Mouse (Mus musculus) hindbrain, embryonic 10.5 days (tissue): ENCODE measurements at regions not wholly inside any gene's neighbourhood (a gene's known extent, or its start where the extent isn't known, plus 50 kb on each side); places are given as distances from the start of the nearest gene placed in this dataset.

Experiments used
- DNase-seq: peaks from one replicate; pipeline ENCODE4 v3.0.0-alpha.2; 2017; ENCODE audit warnings: low spot score
- H3K27ac ChIP-seq: fragments of 300-500 bp; sonication (generic); 2 replicates; pipeline ENCODE4 v1.5.1; 2016; ENCODE audit warnings: mild to moderate bottlenecking, moderate library complexity
- H3K27me3 ChIP-seq: fragments of 300-500 bp; sonication (generic); 2 replicates; pipeline ENCODE4 v1.6.1; 2016; ENCODE audit warnings: mild to moderate bottlenecking; ENCODE audit not compliant: poor library complexity, insufficient read depth, severe bottlenecking
- H3K36me3 ChIP-seq: fragments of 300-500 bp; sonication (generic); 2 replicates; pipeline ENCODE4 v1.6.1; 2016; ENCODE audit warnings: mild to moderate bottlenecking, moderate library complexity
- H3K4me1 ChIP-seq: fragments of 300-500 bp; sonication (generic); replicated peaks from 2 replicates; pipeline ENCODE4 v1.6.1; 2016; ENCODE audit warnings: mild to moderate bottlenecking
- H3K4me3 ChIP-seq: fragments of 300-500 bp; sonication (generic); 2 replicates; pipeline ENCODE4 v1.5.1; 2016; ENCODE audit warnings: mild to moderate bottlenecking, moderate library complexity
- H3K9me3 ChIP-seq: fragments of 300-500 bp; sonication (generic); 2 replicates; pipeline ENCODE4 v1.6.1; 2016; ENCODE audit warnings: mild to moderate bottlenecking, moderate library complexity
- WGBS: fragments of 180-500 bp; shearing (Covaris S2); methylation state at CpG from one replicate; pipeline ENCODE4 v1.1.7; 2016; 5-methylcytosine and 5-hydroxymethylcytosine counted together

DNA sequence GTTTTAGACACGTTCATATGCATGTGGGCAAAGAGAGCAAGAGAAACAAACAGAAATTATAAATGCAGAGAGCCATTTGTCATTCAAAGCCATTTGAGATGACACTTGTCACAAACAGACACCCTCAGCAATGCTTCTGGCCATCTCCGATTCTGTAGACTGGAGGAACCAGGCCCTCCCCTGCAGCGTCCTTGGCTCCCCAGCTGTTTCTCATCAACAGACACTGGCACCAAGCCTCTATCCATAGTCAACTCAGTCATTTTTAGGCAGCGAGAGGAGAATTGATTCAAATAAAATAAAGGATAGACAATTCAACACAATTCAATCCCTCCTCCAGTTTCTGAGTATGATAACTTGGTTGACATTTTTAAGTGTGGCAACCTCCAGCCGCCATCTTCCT is 130.1 kb upstream of the Rpl34 start:
- 81% methylated on average over 5 of the region's 5 CpGs for WGBS
- no peak for DNase-seq
- Histone ChIP-seq H3K36me3 (no peaks in the 10 kb centered on the region), H3K27ac (no peak overlapping the region), H3K27me3 (no peaks in the 10 kb centered on the region), H3K4me3 (no peak overlapping the region), H3K4me1 (0 out of 2 replicates have a peak, but pooled peaks cover 3% of the 10 kb centered on the region), H3K9me3 (no peaks in the 10 kb centered on the region)

DNA sequence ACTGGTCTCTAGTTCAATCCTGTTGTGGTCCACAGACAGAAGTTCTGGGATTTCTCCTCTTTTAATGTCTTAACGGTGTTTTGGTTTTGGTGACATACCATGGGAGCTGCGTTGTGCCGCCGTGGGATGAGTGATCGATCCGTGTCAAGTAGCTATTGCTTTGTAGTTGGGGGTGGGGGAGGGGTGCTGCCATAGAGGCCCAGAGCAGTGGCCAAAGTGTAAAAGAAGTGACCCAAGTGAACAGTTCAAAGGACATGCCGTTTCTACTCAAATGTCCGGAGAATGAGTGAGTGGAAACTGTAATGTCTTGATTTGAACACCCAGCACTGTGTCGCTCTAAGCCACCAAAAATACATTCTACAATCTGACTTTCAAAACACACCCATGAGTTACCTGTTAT is 123.7 kb upstream of the Rpl34 start:
- 85% methylated on average over 9 of the region's 9 CpGs for WGBS
- Histone ChIP-seq H3K27ac (no peak overlapping the region), H3K36me3 (no peaks in the 10 kb centered on the region), H3K4me3 (no peak overlapping the region), H3K9me3 (no peaks in the 10 kb centered on the region), H3K4me1 (0 out of 2 replicates have a peak, but pooled peaks cover 6% of the 10 kb centered on the region), H3K27me3 (no peaks in the 10 kb centered on the region)
- DNase-seq = no peak

DNA sequence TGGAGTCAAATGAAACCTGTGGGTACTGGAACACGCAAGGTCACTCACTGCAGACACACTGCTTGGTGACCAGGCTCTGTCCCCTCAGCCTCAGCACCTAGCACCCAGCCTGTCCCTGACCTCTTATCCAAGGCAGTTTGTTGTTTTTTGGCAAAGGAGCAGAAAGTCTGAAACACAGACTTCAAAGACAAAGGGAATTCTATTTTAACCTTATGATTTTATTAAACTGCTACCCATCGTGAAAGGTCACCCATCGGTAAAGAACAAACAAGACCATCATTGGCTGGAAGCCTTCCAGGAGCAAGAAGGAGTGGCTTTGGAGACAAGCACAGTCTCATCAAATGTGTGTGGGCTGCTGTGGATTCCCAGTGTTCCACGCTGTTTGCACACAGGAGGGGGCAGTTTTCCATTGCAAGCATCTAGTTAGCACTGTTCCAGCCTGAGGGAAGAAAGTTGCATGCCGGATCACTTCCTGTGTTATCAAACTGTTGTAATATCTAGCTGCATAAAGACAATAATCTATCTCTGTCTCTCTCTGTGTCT is 120.6 kb upstream of the Rpl34 start:
- H3K36me3 ChIP-seq = no peaks in the 10 kb centered on the region
- WGBS = 72% methylated on average over 5 of the region's 5 CpGs

DNA sequence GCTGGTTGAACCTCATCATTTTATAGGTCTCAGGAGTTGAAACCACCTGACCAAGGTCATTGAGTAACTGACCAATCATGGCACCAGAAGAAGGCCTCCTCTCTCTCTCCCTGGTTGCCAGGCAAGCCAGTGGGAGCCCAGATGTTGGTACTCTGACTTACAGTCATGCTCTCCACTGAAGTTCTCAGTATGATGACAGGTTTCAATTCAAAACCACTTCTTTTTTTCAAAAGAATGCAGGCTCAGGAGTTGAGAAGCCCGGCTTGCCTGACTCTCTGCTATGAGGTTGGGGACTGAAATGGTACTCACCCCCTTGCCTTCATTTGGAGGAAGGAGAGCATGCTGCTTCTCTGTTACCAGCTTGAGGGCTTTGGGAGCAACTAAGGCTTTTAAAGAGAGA is 111.6 kb upstream of the Rpl34 start:
- H3K27me3 ChIP-seq = no peaks in the 10 kb centered on the region
- H3K4me3 ChIP-seq = no peak overlapping the region
- no peaks in the 10 kb centered on the region for H3K9me3 ChIP-seq
- no peak for DNase-seq
- no peak overlapping the region for H3K27ac ChIP-seq
- H3K36me3 ChIP-seq = no peaks in the 10 kb centered on the region
- WGBS = 84% methylated on average over 1 of the region's 1 CpGs
- 0 out of 2 replicates have a peak, but pooled peaks cover 2% of the 10 kb centered on the region for H3K4me1 ChIP-seq

More for the DNA sequence above, 120.6 kb upstream of the Rpl34 start:
- Histone ChIP-seq H3K27me3 (no peaks in the 10 kb centered on the region), H3K4me3 (no peak overlapping the region), H3K9me3 (no peaks in the 10 kb centered on the region), H3K27ac (no peak overlapping the region), H3K4me1 (0 out of 2 replicates have a peak, but pooled peaks cover 2% of the 10 kb centered on the region)
- no peak for DNase-seq

DNA sequence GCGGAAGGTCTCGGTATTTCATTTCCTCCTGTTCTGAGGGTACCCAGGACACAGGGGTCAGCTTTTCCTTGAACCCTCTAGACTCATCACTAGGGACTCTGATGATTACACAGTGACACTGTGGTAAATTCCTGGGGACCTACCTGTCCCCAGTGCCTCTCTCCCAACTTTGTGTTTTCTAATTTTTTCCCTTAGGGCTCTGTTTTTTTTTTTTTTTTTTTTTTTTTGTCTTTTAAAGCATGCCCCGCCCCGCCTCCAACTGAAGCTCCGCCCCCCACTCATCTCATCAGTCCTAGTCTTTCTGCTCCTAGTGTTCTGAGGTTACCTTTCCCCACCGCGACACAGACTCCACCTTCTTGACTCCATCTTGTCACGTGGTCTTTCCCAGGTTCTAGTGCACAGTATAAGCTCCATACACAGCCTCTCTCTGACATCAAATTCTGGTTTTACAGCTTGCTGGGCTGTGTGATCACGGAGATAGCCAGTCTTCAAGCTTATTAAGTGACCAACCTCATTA is 109.8 kb upstream of the Rpl34 start:
- no peaks in the 10 kb centered on the region for H3K9me3 ChIP-seq
- 82% methylated on average over 9 of the region's 9 CpGs for WGBS
- no peak overlapping the region for H3K27ac ChIP-seq
- no peaks in the 10 kb centered on the region for H3K36me3 ChIP-seq
- H3K27me3 ChIP-seq = no peaks in the 10 kb centered on the region
- H3K4me3 ChIP-seq = no peak overlapping the region
- DNase-seq = no peak
- 0 out of 2 replicates have a peak, but pooled peaks cover 2% of the 10 kb centered on the region for H3K4me1 ChIP-seq

DNA sequence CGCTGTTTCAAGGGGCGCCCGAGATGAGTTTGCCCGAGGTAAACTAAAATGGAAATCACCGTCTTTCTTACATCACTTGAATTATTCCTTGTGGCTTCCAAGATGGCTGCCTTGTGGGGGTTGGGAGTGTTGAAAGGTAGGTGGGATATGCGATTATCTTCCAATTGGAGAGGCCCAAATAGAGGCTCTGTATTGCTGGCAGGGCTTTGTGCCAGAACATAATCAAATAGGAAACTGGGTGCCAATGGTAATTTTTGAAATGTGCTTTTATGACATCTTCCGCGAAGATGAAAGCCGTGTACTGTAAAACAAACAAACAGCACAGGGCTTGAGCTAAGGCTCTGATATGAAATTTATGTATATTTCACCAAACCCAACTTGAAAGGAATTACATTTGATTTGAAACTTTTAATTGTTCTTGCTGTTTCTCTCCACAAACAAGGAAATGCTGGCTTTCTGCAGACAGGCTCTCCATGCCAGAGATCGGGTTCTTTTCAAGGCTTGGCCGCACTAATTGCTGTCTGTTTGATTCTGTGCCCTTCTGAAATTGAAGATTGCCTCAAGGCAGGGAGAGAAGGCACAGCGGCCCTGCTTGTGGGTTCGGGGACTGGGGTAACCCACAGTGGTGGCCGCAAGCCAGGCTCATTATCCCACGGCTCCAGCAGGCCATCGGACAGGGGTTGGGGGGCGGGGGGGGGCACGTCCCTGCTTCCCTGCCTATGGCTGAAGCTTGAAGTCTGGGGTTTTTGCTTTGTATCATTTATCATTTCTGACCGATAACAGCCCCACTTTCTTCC is 108.6 kb upstream of the Rpl34 start:
- no peaks in the 10 kb centered on the region for H3K36me3 ChIP-seq
- no peak overlapping the region for H3K27ac ChIP-seq
- no peak for DNase-seq
- H3K4me3 ChIP-seq = no peak overlapping the region
- 0 out of 2 replicates have a peak, but pooled peaks cover 2% of the 10 kb centered on the region for H3K4me1 ChIP-seq
- H3K9me3 ChIP-seq = no peaks in the 10 kb centered on the region
- H3K27me3 ChIP-seq = no peaks in the 10 kb centered on the region
- 88% methylated on average over 19 of the region's 19 CpGs for WGBS

DNA sequence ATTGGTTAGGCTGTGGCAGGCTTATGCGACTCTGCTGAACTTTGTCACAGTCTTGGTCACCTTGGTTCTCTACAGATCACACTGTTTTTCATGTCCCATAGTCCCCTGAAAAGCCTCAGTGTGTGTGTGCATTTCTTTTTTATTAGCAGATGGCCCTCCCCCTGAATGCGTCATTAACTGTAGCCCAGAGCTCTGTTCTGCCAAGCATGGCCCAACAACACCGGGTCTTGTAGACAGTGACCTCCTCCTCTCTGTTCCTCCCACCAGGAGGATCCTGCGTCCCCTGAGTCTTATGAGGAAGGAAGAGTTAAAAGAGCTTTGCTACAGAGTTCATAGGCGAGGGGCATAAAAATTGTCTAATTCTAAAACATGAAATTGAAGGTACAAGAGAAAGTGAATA is 103.5 kb upstream of the Rpl34 start:
- Histone ChIP-seq H3K27me3 (no peaks in the 10 kb centered on the region), H3K27ac (no peak overlapping the region), H3K4me3 (no peak overlapping the region), H3K4me1 (peaks cover 9% of the 10 kb centered on the region), H3K9me3 (no peaks in the 10 kb centered on the region), H3K36me3 (no peaks in the 10 kb centered on the region)
- 79% methylated on average over 5 of the region's 5 CpGs for WGBS
- no peak for DNase-seq

DNA sequence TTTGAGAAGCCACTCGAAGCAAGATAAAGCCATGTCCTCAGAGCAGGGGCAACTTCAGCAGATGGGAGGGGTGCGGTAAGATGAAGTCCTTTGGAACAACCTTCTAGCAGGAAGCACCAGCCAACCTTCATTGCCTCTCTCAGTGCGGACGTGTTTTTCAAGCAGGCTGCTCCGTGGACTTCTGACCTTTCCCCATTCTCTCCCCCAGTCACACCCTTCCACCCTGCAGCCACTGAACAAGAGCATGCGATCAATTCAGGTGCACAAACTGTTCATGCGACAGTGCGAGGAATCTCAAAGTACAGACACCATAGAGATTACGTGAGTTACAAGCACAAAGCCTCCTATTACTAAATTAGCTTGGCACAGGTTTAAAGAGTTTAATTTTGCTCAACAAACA is 102.9 kb upstream of the Rpl34 start:
- H3K27me3 ChIP-seq = no peaks in the 10 kb centered on the region
- H3K4me1 ChIP-seq = peaks cover 9% of the 10 kb centered on the region
- H3K4me3 ChIP-seq = no peak overlapping the region
- no peaks in the 10 kb centered on the region for H3K36me3 ChIP-seq
- 74% methylated on average over 9 of the region's 9 CpGs for WGBS
- no peak overlapping the region for H3K27ac ChIP-seq
- H3K9me3 ChIP-seq = no peaks in the 10 kb centered on the region
- DNase-seq = no peak

DNA sequence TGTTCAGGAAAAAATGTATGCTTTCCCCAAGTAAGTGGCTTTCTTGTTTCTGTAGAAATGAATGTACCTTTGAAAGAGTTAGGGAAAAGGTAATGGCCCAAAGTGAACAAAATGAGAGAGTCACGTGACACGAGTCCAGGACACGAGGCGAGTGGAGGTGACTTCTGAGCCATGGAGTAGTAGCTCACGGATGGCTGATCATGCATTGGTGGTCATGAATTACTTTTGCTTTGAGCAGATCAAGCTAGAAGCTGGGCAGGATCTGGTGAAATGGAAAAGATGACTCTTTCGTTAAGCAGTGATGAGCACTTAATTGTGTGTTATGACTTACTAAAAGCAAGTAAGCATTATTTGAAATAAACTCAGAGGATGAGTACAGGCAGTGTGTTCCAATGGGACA is 101.6 kb upstream of the Rpl34 start:
- WGBS = 81% methylated on average over 6 of the region's 6 CpGs
- Histone ChIP-seq H3K27me3 (no peaks in the 10 kb centered on the region), H3K27ac (no peak overlapping the region), H3K4me1 (peaks cover 15% of the 10 kb centered on the region), H3K9me3 (no peaks in the 10 kb centered on the region), H3K36me3 (no peaks in the 10 kb centered on the region), H3K4me3 (no peak overlapping the region)
- no peak for DNase-seq

DNA sequence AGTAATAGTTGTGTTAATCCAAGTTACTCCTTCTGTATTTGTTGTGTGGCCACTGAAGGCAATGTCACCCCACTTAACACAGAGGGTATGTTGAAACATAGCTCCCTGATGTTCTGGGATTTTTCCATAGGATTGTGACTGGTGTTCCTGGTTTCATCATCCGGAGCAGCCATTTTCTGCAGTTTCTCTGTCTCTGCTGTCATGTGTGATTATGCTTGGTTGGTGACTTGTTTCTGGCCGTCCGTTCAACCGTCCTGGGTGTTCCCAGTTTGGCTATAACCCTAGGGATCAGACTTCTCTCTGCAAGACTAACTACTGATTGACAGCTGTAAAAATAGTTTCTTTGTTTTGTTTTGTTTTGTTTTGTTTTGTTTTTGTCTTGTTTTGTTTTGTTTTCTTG is 98.1 kb upstream of the Rpl34 start:
- Histone ChIP-seq H3K9me3 (no peaks in the 10 kb centered on the region), H3K36me3 (no peaks in the 10 kb centered on the region), H3K27me3 (no peaks in the 10 kb centered on the region), H3K27ac (no peak overlapping the region), H3K4me1 (peaks cover 10% of the 10 kb centered on the region), H3K4me3 (no peak overlapping the region)
- 66% methylated on average over 4 of the region's 4 CpGs for WGBS
- DNase-seq = no peak

DNA sequence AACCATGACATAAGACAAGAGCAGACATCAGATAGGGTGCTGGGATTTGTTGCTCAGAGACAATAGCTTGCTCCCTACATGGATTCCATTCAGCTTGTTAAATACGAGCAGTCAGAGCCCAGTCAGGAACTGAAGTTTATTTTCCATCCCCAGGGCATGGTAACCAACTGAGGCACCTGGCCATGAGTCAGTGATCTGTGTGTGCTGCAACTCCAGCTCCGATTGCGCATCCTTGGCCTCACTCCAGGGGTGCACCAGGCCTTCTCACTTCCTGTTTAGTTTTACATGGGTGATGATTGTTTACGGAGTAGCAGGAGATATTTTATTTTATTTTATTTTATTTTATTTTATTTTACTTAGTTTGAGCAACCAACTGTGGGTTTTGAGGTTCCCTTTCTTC is 97.7 kb upstream of the Rpl34 start:
- Histone ChIP-seq H3K9me3 (no peaks in the 10 kb centered on the region), H3K27me3 (no peaks in the 10 kb centered on the region), H3K4me1 (peaks cover 7% of the 10 kb centered on the region), H3K36me3 (no peaks in the 10 kb centered on the region), H3K27ac (no peak overlapping the region), H3K4me3 (no peak overlapping the region)
- 75% methylated on average over 4 of the region's 4 CpGs for WGBS
- no peak for DNase-seq

DNA sequence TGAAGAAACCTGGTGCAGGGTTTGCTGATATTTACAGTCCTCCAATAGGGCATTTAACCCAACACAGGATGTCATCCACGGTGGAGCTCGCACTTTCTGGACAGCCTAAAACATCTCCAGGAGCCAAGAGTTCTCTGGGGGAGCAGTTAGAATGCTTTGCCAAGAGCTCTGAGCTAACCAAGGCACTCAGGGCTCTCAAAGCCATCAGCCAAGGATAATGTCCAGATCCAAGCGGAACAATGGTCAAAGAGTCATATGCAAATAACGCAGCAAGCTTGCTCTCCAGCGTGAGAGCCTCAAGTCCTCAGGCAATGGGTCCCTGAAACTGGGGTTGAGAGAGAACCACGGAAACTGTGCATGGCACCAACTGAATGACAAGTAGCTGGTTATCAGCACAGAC is 96.8 kb upstream of the Rpl34 start:
- DNase-seq = no peak
- 70% methylated on average over 6 of the region's 6 CpGs for WGBS
- H3K27ac ChIP-seq = no peak overlapping the region
- peaks cover 5% of the 10 kb centered on the region; the same call in 1 of the 2 replicates for H3K4me1 ChIP-seq
- no peaks in the 10 kb centered on the region for H3K36me3 ChIP-seq
- no peaks in the 10 kb centered on the region for H3K9me3 ChIP-seq
- H3K4me3 ChIP-seq = no peak overlapping the region
- no peaks in the 10 kb centered on the region for H3K27me3 ChIP-seq

DNA sequence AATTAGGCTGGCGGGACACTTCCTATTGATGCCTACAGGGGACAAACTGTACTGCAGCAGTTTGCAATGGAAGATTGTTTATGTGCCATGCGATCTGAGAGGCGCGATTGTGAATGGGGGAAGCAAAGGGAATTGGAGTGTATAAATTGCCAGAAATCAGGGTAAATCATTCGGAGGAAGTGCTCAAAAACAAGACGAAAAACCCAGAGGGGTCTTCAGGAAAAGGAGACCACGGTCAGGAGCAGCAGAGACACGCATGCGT is 89.6 kb upstream of the Rpl34 start:
- no peaks in the 10 kb centered on the region for H3K27me3 ChIP-seq
- no peak overlapping the region for H3K27ac ChIP-seq
- no peaks in the 10 kb centered on the region; the same call in 1 of the 2 replicates for H3K9me3 ChIP-seq
- H3K4me1 ChIP-seq = peaks cover 14% of the 10 kb centered on the region; the same call in 1 of the 2 replicates
- WGBS = 84% methylated on average over 9 of the region's 9 CpGs
- H3K36me3 ChIP-seq = no peaks in the 10 kb centered on the region
- no peak overlapping the region for H3K4me3 ChIP-seq
- no peak for DNase-seq
